Mouse (Mus musculus): ENCODE measurements around the gene Qrsl1. TPM values are rescaled to one million over a fixed set of nuclear protein-coding genes. Genes with fewer than 3 reads are reported as not detected.

Gene Qrsl1
- polyA plus RNA-seq, 1 experiment from 2014 or later: 24.1 TPM

DNA sequence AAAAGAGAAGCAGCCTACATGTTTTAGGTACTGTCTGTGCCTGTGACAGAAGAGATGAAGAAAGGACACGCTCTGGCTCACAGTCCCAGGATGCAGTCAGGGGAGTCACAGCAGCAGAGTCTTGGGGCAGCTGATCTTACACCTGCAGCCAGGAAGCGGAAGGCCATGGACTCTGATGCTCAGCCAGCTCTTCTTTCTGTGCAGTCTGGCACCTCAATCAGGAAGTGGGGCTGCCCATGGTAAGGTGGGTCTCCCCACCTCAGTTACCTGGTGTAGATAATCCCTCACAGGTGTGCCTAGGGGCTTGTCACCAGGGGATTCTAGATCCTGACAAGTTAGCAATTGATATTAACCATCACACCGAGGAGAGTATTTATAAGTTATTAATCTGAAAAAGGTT, 21.6 kb upstream of the Qrsl1 start:
- TF ChIP-seq CTCF (IDR thresholded peaks at IDR 0.05; ENCODE audit: low read depth): no peak
- Histone ChIP-seq H3K4me3 (ENCODE audit: low read depth, low read length) (no peak overlapping the region), H3K4me1 (ENCODE audit: insufficient read depth) (no peaks in the 10 kb centered on the region), H3K9me3 (ENCODE audit: low read depth, low read length) (no peaks in the 10 kb centered on the region), H3K4me2 (no peak overlapping the region), H3K27me3 (ENCODE audit: insufficient read depth, low read length) (no peaks in the 10 kb centered on the region), H3K9ac (no peak overlapping the region), H3K36me3 (ENCODE audit: insufficient read depth) (peaks cover 2% of the 10 kb centered on the region; the same call in 1 of the 2 replicates), H3K27ac (ENCODE audit: low read depth) (no peak overlapping the region)
- ATAC-seq (ENCODE audit: insufficient read depth) (no peak), DNase-seq (no peak)
- WGBS: 87% methylated on average over 3 of the region's 3 CpGs

DNA sequence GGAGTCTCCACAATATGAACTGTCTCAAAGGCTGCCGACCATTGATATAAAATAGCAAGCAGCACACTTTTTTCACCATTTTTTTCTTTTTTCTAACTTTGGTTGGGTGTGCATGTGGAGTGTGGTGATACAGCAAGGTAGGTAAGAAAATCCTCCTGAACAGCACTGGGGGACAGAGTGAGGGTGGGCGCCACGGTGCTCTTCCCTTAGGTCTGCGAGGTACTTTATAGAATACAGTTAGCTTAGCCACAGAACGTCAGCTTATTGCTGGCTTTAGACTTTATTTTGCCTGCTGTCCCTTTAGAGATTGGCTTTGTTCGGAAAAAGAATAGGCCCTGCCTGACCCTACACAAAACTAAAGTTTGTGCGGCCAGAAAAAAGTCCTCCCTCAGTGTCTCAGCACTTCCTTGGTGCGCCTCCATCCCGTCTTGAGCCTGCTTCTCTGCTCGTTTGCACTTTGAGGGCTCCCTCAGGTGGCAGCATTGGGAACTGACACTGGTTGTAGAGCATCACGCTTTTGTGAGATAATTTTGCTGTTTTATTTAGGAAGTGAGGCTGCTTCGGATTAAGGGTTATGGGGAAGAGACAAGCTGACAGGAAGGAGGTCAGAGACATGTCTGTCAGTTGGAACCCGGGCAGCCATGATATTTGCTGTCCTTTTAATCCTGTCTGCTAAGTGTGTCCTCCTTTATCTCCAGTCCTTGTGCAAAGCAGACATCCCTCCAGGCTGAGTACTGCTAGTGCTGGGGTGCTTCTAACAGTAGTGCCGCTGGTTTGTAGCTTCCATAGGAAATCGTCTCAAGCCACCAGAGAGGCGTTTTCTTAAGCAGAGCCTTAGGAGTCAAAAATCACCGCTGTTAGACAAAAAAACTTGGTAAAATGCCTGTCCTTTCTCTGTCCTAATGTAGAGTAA, 17.4 kb upstream of the Qrsl1 start:
- Histone ChIP-seq H3K36me3 (ENCODE audit: insufficient read depth) (peaks cover 2% of the 10 kb centered on the region; the same call in 1 of the 2 replicates), H3K9ac (no peak overlapping the region), H3K4me1 (ENCODE audit: insufficient read depth) (peaks cover 4% of the 10 kb centered on the region; the same call in 1 of the 2 replicates), H3K4me3 (ENCODE audit: low read depth, low read length) (no peak overlapping the region), H3K27me3 (ENCODE audit: insufficient read depth, low read length) (no peaks in the 10 kb centered on the region), H3K4me2 (no peak overlapping the region), H3K27ac (ENCODE audit: low read depth) (no peak overlapping the region), H3K9me3 (ENCODE audit: low read depth, low read length) (no peaks in the 10 kb centered on the region)
- WGBS: 39% methylated on average over 17 of the region's 17 CpGs
- TF ChIP-seq CTCF (IDR thresholded peaks at IDR 0.05; ENCODE audit: low read depth): peak; percentile 95
- ATAC-seq (ENCODE audit: insufficient read depth) (peak; percentile 62; the same call in 1 of the 2 replicates), DNase-seq (peak; percentile 92)

DNA sequence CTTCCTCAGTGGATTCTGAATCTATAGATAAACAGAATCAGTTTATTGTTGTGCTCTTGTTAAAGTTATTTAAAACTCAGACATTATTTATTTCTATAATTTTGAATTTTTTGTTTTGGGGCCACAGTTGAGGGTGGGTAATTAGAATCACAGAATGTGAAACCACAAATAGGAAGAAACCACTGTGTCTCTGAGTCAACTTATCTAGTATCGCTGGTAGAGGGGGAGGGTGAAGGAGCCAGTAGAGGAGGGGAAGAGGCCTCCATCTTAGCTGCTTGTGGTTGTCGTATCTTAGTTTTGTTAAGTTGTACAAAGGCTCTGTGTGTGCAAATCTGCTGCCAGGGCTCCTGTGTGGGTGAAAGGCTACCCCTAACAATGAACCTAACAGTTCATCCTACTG, 15.2 kb upstream of the Qrsl1 start:
- no peak overlapping the region for H3K27ac ChIP-seq (ENCODE audit: low read depth)
- DNase-seq (no peak), ATAC-seq (ENCODE audit: insufficient read depth) (no peak)
- WGBS: 79% methylated on average over 2 of the region's 2 CpGs
- H3K36me3 ChIP-seq (ENCODE audit: insufficient read depth): no peaks in the 10 kb centered on the region
- no peak overlapping the region for H3K4me3 ChIP-seq (ENCODE audit: low read depth, low read length)
- no peak overlapping the region for H3K9ac ChIP-seq
- peaks cover 4% of the 10 kb centered on the region; the same call in 1 of the 2 replicates for H3K4me1 ChIP-seq (ENCODE audit: insufficient read depth)
- no peak overlapping the region for H3K4me2 ChIP-seq
- H3K9me3 ChIP-seq (ENCODE audit: low read depth, low read length): no peaks in the 10 kb centered on the region
- H3K27me3 ChIP-seq (ENCODE audit: insufficient read depth, low read length): no peaks in the 10 kb centered on the region
- TF ChIP-seq CTCF (IDR thresholded peaks at IDR 0.05; ENCODE audit: low read depth): no peak

DNA sequence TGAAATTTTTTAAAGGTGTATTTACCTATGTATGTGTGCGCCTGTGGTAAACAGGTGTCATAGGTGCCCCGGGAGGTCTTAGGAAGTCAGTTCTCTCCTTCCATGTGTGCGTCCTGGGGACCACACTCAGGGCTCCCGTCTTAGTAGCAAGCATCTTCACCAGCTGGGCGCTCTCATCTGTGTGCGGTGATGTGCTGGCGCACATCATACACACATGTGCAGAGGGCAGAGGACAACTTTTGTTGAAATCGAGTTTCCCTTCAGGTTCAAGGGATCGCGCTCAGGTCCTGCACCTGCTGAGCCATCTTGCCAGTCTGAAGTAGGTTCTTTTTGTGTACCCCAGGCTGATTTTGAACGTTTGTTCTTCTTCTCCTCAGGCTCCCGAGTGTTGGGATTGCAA, 14.6 kb upstream of the Qrsl1 start:
- Histone ChIP-seq H3K36me3 (ENCODE audit: insufficient read depth) (no peaks in the 10 kb centered on the region), H3K9me3 (ENCODE audit: low read depth, low read length) (no peaks in the 10 kb centered on the region), H3K4me3 (ENCODE audit: low read depth, low read length) (no peak overlapping the region), H3K27ac (ENCODE audit: low read depth) (no peak overlapping the region), H3K9ac (no peak overlapping the region), H3K27me3 (ENCODE audit: insufficient read depth, low read length) (no peaks in the 10 kb centered on the region), H3K4me1 (ENCODE audit: insufficient read depth) (peaks cover 4% of the 10 kb centered on the region; the same call in 1 of the 2 replicates), H3K4me2 (no peak overlapping the region)
- ATAC-seq (ENCODE audit: insufficient read depth) (no peak), DNase-seq (no peak)
- TF ChIP-seq CTCF (IDR thresholded peaks at IDR 0.05; ENCODE audit: low read depth): no peak
- WGBS: 78% methylated on average over 12 of the region's 12 CpGs

DNA sequence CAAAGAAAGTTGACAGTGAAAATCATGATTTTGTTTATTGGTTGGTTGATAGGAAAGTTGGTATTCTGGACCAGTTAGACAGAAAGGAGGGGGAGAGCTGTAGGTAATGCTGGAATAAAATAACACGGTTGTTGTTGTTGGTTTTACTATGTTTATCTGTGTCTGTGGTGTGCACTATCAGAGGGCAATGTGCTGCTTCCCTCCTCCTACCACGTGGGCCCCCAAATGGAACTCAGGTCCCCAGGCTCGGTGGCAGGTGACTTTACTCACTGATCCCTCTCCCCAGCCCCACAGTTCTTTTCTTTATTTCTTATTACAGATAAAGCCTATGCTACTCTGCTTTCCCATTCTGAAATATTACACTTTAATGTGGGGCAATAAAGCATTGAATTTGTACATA, 10.7 kb upstream of the Qrsl1 start:
- Histone ChIP-seq H3K27me3 (ENCODE audit: insufficient read depth, low read length) (no peaks in the 10 kb centered on the region), H3K4me2 (no peak overlapping the region), H3K9ac (no peak overlapping the region), H3K4me1 (ENCODE audit: insufficient read depth) (peaks cover under 1% of the 10 kb centered on the region; the same call in 1 of the 2 replicates), H3K36me3 (ENCODE audit: insufficient read depth) (no peaks in the 10 kb centered on the region; the same call in 1 of the 2 replicates), H3K4me3 (ENCODE audit: low read depth, low read length) (no peak overlapping the region), H3K9me3 (ENCODE audit: low read depth, low read length) (no peaks in the 10 kb centered on the region), H3K27ac (ENCODE audit: low read depth) (no peak overlapping the region)
- TF ChIP-seq CTCF (IDR thresholded peaks at IDR 0.05; ENCODE audit: low read depth): no peak
- DNase-seq (no peak), ATAC-seq (ENCODE audit: insufficient read depth) (no peak)
- WGBS: 74% methylated on average over 3 of the region's 3 CpGs

DNA sequence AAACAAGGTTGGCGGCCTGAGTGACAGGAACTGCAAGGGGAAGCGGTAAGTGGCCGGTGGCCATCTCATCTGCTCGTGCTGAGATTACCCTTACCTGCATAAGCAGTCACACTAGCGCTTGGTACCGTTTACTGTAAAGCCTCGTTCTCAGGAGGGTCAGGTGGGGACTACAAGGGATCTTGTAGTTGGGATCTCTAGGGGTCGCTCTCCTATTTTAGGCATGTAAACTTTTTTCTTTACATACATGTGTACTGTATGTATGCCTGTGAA, 9.3 kb upstream of the Qrsl1 start:
- Histone ChIP-seq H3K27ac (ENCODE audit: low read depth) (no peak overlapping the region), H3K4me2 (no peak overlapping the region), H3K9ac (no peak overlapping the region), H3K27me3 (ENCODE audit: insufficient read depth, low read length) (no peaks in the 10 kb centered on the region), H3K9me3 (ENCODE audit: low read depth, low read length) (no peaks in the 10 kb centered on the region), H3K36me3 (ENCODE audit: insufficient read depth) (no peaks in the 10 kb centered on the region; the same call in 1 of the 2 replicates), H3K4me3 (ENCODE audit: low read depth, low read length) (no peak overlapping the region), H3K4me1 (ENCODE audit: insufficient read depth) (no peaks in the 10 kb centered on the region)
- 87% methylated on average over 8 of the region's 8 CpGs for WGBS
- ATAC-seq (ENCODE audit: insufficient read depth) (no peak), DNase-seq (no peak)
- TF ChIP-seq CTCF (IDR thresholded peaks at IDR 0.05; ENCODE audit: low read depth): no peak

DNA sequence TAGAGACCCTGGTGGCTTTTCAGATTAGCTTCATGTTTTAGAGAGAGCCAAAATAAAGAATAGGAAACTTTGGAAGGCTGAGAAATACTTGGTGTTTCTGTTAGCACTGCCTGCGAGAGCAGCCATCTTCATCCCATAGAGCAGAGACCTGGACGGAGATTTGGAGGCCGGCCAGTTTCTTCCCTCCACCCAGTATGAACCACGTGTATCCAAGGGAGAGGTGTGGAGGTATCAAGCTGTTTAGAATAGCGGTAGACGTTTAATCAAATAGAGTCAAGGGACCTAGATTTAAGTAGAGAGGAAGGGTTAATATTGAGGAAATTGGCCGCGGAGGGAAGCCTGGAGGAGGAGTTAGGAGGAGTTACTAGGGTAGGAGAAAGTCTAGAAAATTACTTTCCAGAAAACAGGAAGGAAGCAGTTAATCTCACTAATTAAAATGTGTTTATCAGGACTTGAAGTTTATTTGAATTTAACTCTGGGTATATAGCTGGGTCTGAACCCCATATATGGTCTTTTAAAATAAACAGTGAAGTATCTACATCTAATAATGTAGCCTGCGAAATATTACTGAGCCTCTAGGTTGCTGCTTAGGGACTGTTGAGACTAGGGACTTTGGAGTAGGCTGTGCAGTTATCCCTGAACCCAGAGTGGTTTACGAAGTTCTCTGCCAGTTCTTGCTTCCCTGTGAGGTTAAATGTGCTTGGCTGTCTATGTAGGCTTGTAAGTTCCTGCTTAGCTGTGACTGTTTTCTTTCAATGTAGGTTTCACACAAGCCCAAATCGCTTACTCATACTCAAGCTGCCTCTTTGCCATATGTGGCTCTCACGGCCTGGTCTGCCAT, 8.7 kb upstream of the Qrsl1 start:
- H3K9ac ChIP-seq: no peak overlapping the region
- no peaks in the 10 kb centered on the region; the same call in 1 of the 2 replicates for H3K36me3 ChIP-seq (ENCODE audit: insufficient read depth)
- ATAC-seq (ENCODE audit: insufficient read depth) (no peak), DNase-seq (no peak)
- H3K4me3 ChIP-seq (ENCODE audit: low read depth, low read length): no peak overlapping the region
- no peak overlapping the region for H3K27ac ChIP-seq (ENCODE audit: low read depth)
- TF ChIP-seq CTCF (IDR thresholded peaks at IDR 0.05; ENCODE audit: low read depth): no peak
- H3K4me2 ChIP-seq: no peak overlapping the region
- 70% methylated on average over 12 of the region's 12 CpGs for WGBS
- H3K9me3 ChIP-seq (ENCODE audit: low read depth, low read length): no peaks in the 10 kb centered on the region
- H3K4me1 ChIP-seq (ENCODE audit: insufficient read depth): no peaks in the 10 kb centered on the region
- no peaks in the 10 kb centered on the region for H3K27me3 ChIP-seq (ENCODE audit: insufficient read depth, low read length)

Data from lung, embryonic 14.5 days (tissue).